Mouse (Mus musculus): Measurements from ENCODE around the gene Olfr1176. TPM values are rescaled to one million over a fixed set of nuclear protein-coding genes. Genes with fewer than 3 reads are reported as not detected.

Gene Olfr1176
- total and polyA plus RNA-seq, 3 experiments: not detected

- no peak within 1 kb of the TSS for H3K27ac ChIP-seq (ENCODE audit: control insufficient read depth, low read depth, low read length)
- no peak for TF ChIP-seq MAZ (IDR thresholded peaks at IDR 0.05; ENCODE audit: low read depth, low read length)
- no peak for TF ChIP-seq MYB (IDR thresholded peaks at IDR 0.05; ENCODE audit: low read depth, low read length)
- no peak for TF ChIP-seq EP300 (IDR thresholded peaks at IDR 0.05; ENCODE audit: low read depth in 1 of 2, low read length in 2 of 2)
- no peak for TF ChIP-seq ELF1 (IDR thresholded peaks at IDR 0.05; ENCODE audit: low read depth, low read length)
- TF ChIP-seq GATA1 (IDR thresholded peaks at IDR 0.05; ENCODE audit: low read depth, low read length): no peak
- TF ChIP-seq USF1 (IDR thresholded peaks at IDR 0.05; ENCODE audit: low read depth, low read length): no peak
- no peak for TF ChIP-seq JUND (IDR thresholded peaks at IDR 0.05; ENCODE audit: low read depth, low read length)
- no peak for TF ChIP-seq HCFC1 (IDR thresholded peaks at IDR 0.05; ENCODE audit: low read depth, low read length)
- TF ChIP-seq ZKSCAN1 (IDR thresholded peaks at IDR 0.05; ENCODE audit: low read depth, low read length): no peak
- no peak for TF ChIP-seq USF2 (IDR thresholded peaks at IDR 0.05; ENCODE audit: borderline replicate concordance in 1 of 2, insufficient read depth in 1 of 2, low read depth in 1 of 2, low read length in 2 of 2)
- TF ChIP-seq MXI1 (IDR thresholded peaks at IDR 0.05; ENCODE audit: low read depth, low read length): no peak
- no peak for TF ChIP-seq CHD1 (IDR thresholded peaks at IDR 0.05; ENCODE audit: low read depth, low read length)
- TF ChIP-seq MYC (IDR thresholded peaks at IDR 0.05; ENCODE audit: low read depth, low read length): no peak
- no peak for TF ChIP-seq POLR2A (IDR thresholded peaks at IDR 0.05; ENCODE audit: control insufficient read depth in 1 of 2, insufficient read depth in 1 of 2, low read depth in 1 of 2, low read length in 2 of 2, poor library complexity in 1 of 2)
- no peak for TF ChIP-seq ZMIZ1 (IDR thresholded peaks at IDR 0.05; ENCODE audit: low read depth, low read length)
- no peak for TF ChIP-seq TAL1 (IDR thresholded peaks at IDR 0.05; ENCODE audit: low read length)
- H3K36me3 ChIP-seq (ENCODE audit: control insufficient read depth in 1 of 2, insufficient read depth in 2 of 2, low read length in 2 of 2): no peaks in the 10 kb centered on the region
- no peaks in the 10 kb centered on the region for H3K79me2 ChIP-seq (ENCODE audit: control insufficient read depth, insufficient read depth, low read length, poor library complexity)
- H3K9me3 ChIP-seq (replicated peaks; ENCODE audit: insufficient read depth, low read length): no peaks in the 10 kb centered on the region
- H3K4me3 ChIP-seq (ENCODE audit: control insufficient read depth in 1 of 2, insufficient read depth in 1 of 2, low read depth in 2 of 2, low read length in 2 of 2): no peak within 1 kb of the TSS
- H3K27me3 ChIP-seq (ENCODE audit: control insufficient read depth in 1 of 2, insufficient read depth in 2 of 2, low read length in 2 of 2): no peaks in the 10 kb centered on the region
- no peaks in the 10 kb centered on the region for H3K4me1 ChIP-seq (ENCODE audit: control insufficient read depth in 1 of 2, insufficient read depth in 2 of 2, low read length in 2 of 2)
- DNase-seq (ENCODE audit: low read depth, low spot score): no peak
- H3K9ac ChIP-seq (ENCODE audit: control insufficient read depth, low read depth, low read length, poor library complexity, severe bottlenecking): no peak within 1 kb of the TSS
These were observed 9.4 kb upstream of the Olfr1176 start, which contains the start of gene Olfr1175-ps for GRCm38 (mm10) chr2:88327115-88327514. TSS of gene Olfr1175-ps (minus strand) at chr2:88327215.

- no peak within 1 kb of the TSS for H3K4me3 ChIP-seq (ENCODE audit: control insufficient read depth in 1 of 2, insufficient read depth in 1 of 2, low read depth in 2 of 2, low read length in 2 of 2)
- no peaks in the 10 kb centered on the region for H3K79me2 ChIP-seq (ENCODE audit: control insufficient read depth, insufficient read depth, low read length, poor library complexity)
- no peak for DNase-seq (ENCODE audit: low read depth, low spot score)
- H3K9me3 ChIP-seq (replicated peaks; ENCODE audit: insufficient read depth, low read length): no peaks in the 10 kb centered on the region
- H3K4me1 ChIP-seq (ENCODE audit: control insufficient read depth in 1 of 2, insufficient read depth in 2 of 2, low read length in 2 of 2): no peaks in the 10 kb centered on the region
- H3K36me3 ChIP-seq (ENCODE audit: control insufficient read depth in 1 of 2, insufficient read depth in 2 of 2, low read length in 2 of 2): no peaks in the 10 kb centered on the region
- no peak for TF ChIP-seq MAX (IDR thresholded peaks at IDR 0.05; ENCODE audit: low read length)
- TF ChIP-seq USF2 (IDR thresholded peaks at IDR 0.05; ENCODE audit: borderline replicate concordance in 1 of 2, insufficient read depth in 1 of 2, low read depth in 1 of 2, low read length in 2 of 2): no peak
- no peak for TF ChIP-seq ZKSCAN1 (IDR thresholded peaks at IDR 0.05; ENCODE audit: low read depth, low read length)
- no peak for TF ChIP-seq E2F4 (IDR thresholded peaks at IDR 0.05; ENCODE audit: borderline replicate concordance, low read depth, low read length)
- no peak for TF ChIP-seq RAD21 (IDR thresholded peaks at IDR 0.05; ENCODE audit: low read depth, low read length)
- no peak for TF ChIP-seq UBTF (IDR thresholded peaks at IDR 0.05; ENCODE audit: borderline replicate concordance, insufficient read depth, low read depth, low read length)
- no peak for TF ChIP-seq SMC3 (IDR thresholded peaks at IDR 0.05; ENCODE audit: low read depth, low read length)
- TF ChIP-seq CHD1 (IDR thresholded peaks at IDR 0.05; ENCODE audit: low read depth, low read length): no peak
- no peak for TF ChIP-seq JUND (IDR thresholded peaks at IDR 0.05; ENCODE audit: low read depth, low read length)
- no peak for TF ChIP-seq MAFK (IDR thresholded peaks at IDR 0.05; ENCODE audit: borderline replicate concordance, low read depth, low read length)
- TF ChIP-seq ELF1 (IDR thresholded peaks at IDR 0.05; ENCODE audit: low read depth, low read length): no peak
- TF ChIP-seq TBP (IDR thresholded peaks at IDR 0.05; ENCODE audit: low read depth, low read length): no peak
- no peak for TF ChIP-seq BHLHE40 (IDR thresholded peaks at IDR 0.05; ENCODE audit: borderline replicate concordance, low read depth, low read length)
- no peak for TF ChIP-seq CHD2 (IDR thresholded peaks at IDR 0.05; ENCODE audit: low read length)
- H3K27me3 ChIP-seq (ENCODE audit: control insufficient read depth in 1 of 2, insufficient read depth in 2 of 2, low read length in 2 of 2): no peaks in the 10 kb centered on the region
- H3K27ac ChIP-seq (ENCODE audit: control insufficient read depth, low read depth, low read length): no peak within 1 kb of the TSS
- no peak within 1 kb of the TSS for H3K9ac ChIP-seq (ENCODE audit: control insufficient read depth, low read depth, low read length, poor library complexity, severe bottlenecking)
These were observed 9.9 kb downstream of the Olfr1176 start, which contains the start of gene Olfr1177-ps for GRCm38 (mm10) chr2:88346392-88346791. TSS of gene Olfr1177-ps (minus strand) at chr2:88346492.
